Mouse (Mus musculus): ENCODE measurements around the gene Casp2. TPM values are rescaled to one million over a fixed set of nuclear protein-coding genes. Genes with fewer than 3 reads are reported as not detected.

The Casp2 gene
- polyA plus RNA-seq, 1 experiment from 2014 or later, result 26.2 TPM

GRCm38 (mm10) chr6:42247173-42247572, 17.6 kb upstream of the Casp2 start:
- no peak overlapping the region for H3K4me2 ChIP-seq
- peaks cover 9% of the 10 kb centered on the region; the same call in 1 of the 2 replicates for H3K4me1 ChIP-seq (replicated peaks)
- WGBS, result 14% methylated on average over 8 of the region's 8 CpGs
- no peak for ATAC-seq (replicated peaks; ENCODE audit: insufficient number of reproducible peaks, insufficient read depth, low FRiP score, low read depth)
- no peaks in the 10 kb centered on the region for H3K36me3 ChIP-seq
- H3K4me3 ChIP-seq, result no peak overlapping the region
- no peak overlapping the region for H3K27ac ChIP-seq
- H3K9ac ChIP-seq, result no peak overlapping the region
- peaks cover 8% of the 10 kb centered on the region for H3K27me3 ChIP-seq
- no peaks in the 10 kb centered on the region for H3K9me3 ChIP-seq (replicated peaks)

- WGBS, result 85% methylated on average over 1 of the region's 1 CpGs
- Histone ChIP-seq H3K9ac (no peak overlapping the region), H3K4me2 (no peak overlapping the region), H3K4me1 (replicated peaks) (peaks cover 9% of the 10 kb centered on the region; the same call in 1 of the 2 replicates), H3K27ac (no peak overlapping the region), H3K4me3 (no peak overlapping the region), H3K36me3 (no peaks in the 10 kb centered on the region), H3K9me3 (replicated peaks) (no peaks in the 10 kb centered on the region), H3K27me3 (peaks cover 8% of the 10 kb centered on the region)
- ATAC-seq (replicated peaks; ENCODE audit: insufficient number of reproducible peaks, insufficient read depth, low FRiP score, low read depth), result no peak
Observed at GRCm38 (mm10) chr6:42247981-42248380, 16.8 kb upstream of the Casp2 start.

- Histone ChIP-seq H3K4me3 (no peak overlapping the region), H3K9ac (no peak overlapping the region), H3K4me1 (replicated peaks) (no peaks in the 10 kb centered on the region), H3K27ac (no peak overlapping the region), H3K9me3 (replicated peaks) (no peaks in the 10 kb centered on the region), H3K36me3 (no peaks in the 10 kb centered on the region), H3K4me2 (no peak overlapping the region), H3K27me3 (peaks cover 6% of the 10 kb centered on the region)
- no peak for ATAC-seq (replicated peaks; ENCODE audit: insufficient number of reproducible peaks, insufficient read depth, low FRiP score, low read depth)
- 77% methylated on average over 4 of the region's 4 CpGs for WGBS
Observed at GRCm38 (mm10) chr6:42251791-42252190, 13.0 kb upstream of the Casp2 start.

GRCm38 (mm10) chr6:42253103-42253502, 11.7 kb upstream of the Casp2 start:
- Histone ChIP-seq H3K4me3 (no peak overlapping the region), H3K27ac (no peak overlapping the region), H3K36me3 (no peaks in the 10 kb centered on the region), H3K27me3 (no peaks in the 10 kb centered on the region), H3K4me1 (replicated peaks) (0 out of 2 replicates have a peak, but pooled peaks cover 2% of the 10 kb centered on the region), H3K9me3 (replicated peaks) (no peaks in the 10 kb centered on the region), H3K9ac (no peak overlapping the region), H3K4me2 (no peak overlapping the region)
- no peak for ATAC-seq (replicated peaks; ENCODE audit: insufficient number of reproducible peaks, insufficient read depth, low FRiP score, low read depth)
- WGBS, result 65% methylated on average over 2 of the region's 2 CpGs

- Histone ChIP-seq H3K27me3 (no peaks in the 10 kb centered on the region), H3K4me1 (replicated peaks) (0 out of 2 replicates have a peak, but pooled peaks cover 2% of the 10 kb centered on the region), H3K4me2 (0 out of 2 replicates have a peak overlapping the region, but pooled peaks have one; percentile 25), H3K9me3 (replicated peaks) (no peaks in the 10 kb centered on the region), H3K36me3 (no peaks in the 10 kb centered on the region), H3K27ac (no peak overlapping the region), H3K9ac (no peak overlapping the region), H3K4me3 (no peak overlapping the region)
- WGBS, result 19% methylated on average over 11 of the region's 11 CpGs
- no peak for ATAC-seq (replicated peaks; ENCODE audit: insufficient number of reproducible peaks, insufficient read depth, low FRiP score, low read depth)
Observed at GRCm38 (mm10) chr6:42257303-42257863, 7.4 kb upstream of the Casp2 start.

GRCm38 (mm10) chr6:42260430-42260829, 4.4 kb upstream of the Casp2 start:
- H3K9ac ChIP-seq, result no peak overlapping the region
- H3K36me3 ChIP-seq, result no peaks in the 10 kb centered on the region
- 45% methylated on average over 6 of the region's 6 CpGs for WGBS
- no peak overlapping the region for H3K4me2 ChIP-seq
- no peaks in the 10 kb centered on the region for H3K27me3 ChIP-seq
- H3K4me1 ChIP-seq (replicated peaks), result peaks cover 6% of the 10 kb centered on the region; the same call in 1 of the 2 replicates
- no peak overlapping the region for H3K4me3 ChIP-seq
- no peak for ATAC-seq (replicated peaks; ENCODE audit: insufficient number of reproducible peaks, insufficient read depth, low FRiP score, low read depth)
- H3K9me3 ChIP-seq (replicated peaks), result no peaks in the 10 kb centered on the region
- H3K27ac ChIP-seq, result no peak overlapping the region

- no peak within 1 kb of the TSS for H3K27ac ChIP-seq
- no peak within 1 kb of the TSS for H3K9ac ChIP-seq
- peak within 1 kb of the TSS; percentile 8; the same call in 1 of the 2 replicates for H3K4me3 ChIP-seq
- H3K27me3 ChIP-seq, result no peaks in the 10 kb centered on the region
- H3K4me2 ChIP-seq, result peak within 1 kb of the TSS; percentile 28
- WGBS, result 17% methylated on average over 20 of the region's 20 CpGs
- peaks cover 12% of the 10 kb centered on the region; the same call in 1 of the 2 replicates for H3K4me1 ChIP-seq (replicated peaks)
- no peaks in the 10 kb centered on the region for H3K9me3 ChIP-seq (replicated peaks)
- ATAC-seq (replicated peaks; ENCODE audit: insufficient number of reproducible peaks, insufficient read depth, low FRiP score, low read depth), result no peak
- no peaks in the 10 kb centered on the region for H3K36me3 ChIP-seq
Observed at GRCm38 (mm10) chr6:42261524-42262170, 3.1 kb upstream of the Casp2 start, which contains the start of gene Tmem139. Gene Tmem139, plus strand, starts transcription at chr6:42261970.

- Histone ChIP-seq H3K4me3 (peak overlapping the region; percentile 87), H3K36me3 (peaks cover 29% of the 10 kb centered on the region), H3K4me1 (replicated peaks) (peaks cover 13% of the 10 kb centered on the region), H3K27ac (peak overlapping the region; percentile 93), H3K9ac (peak overlapping the region; percentile 94), H3K27me3 (no peaks in the 10 kb centered on the region), H3K9me3 (replicated peaks) (no peaks in the 10 kb centered on the region), H3K4me2 (peak overlapping the region; percentile 81)
- WGBS, result under 1% methylated on average over 21 of the region's 21 CpGs
- ATAC-seq (replicated peaks; ENCODE audit: insufficient number of reproducible peaks, insufficient read depth, low FRiP score, low read depth), result no peak
Observed at GRCm38 (mm10) chr6:42265391-42266330, 876 bp downstream of the Casp2 start.

GRCm38 (mm10) chr6:42270817-42271216, 6.0 kb downstream of the Casp2 start:
- Histone ChIP-seq H3K4me2 (no peak overlapping the region), H3K4me1 (replicated peaks) (peaks cover 11% of the 10 kb centered on the region), H3K27ac (peak overlapping the region; percentile 27; the same call in 1 of the 2 replicates), H3K27me3 (no peaks in the 10 kb centered on the region), H3K36me3 (peaks cover 65% of the 10 kb centered on the region), H3K9me3 (replicated peaks) (no peaks in the 10 kb centered on the region), H3K4me3 (no peak overlapping the region), H3K9ac (no peak overlapping the region)
- no peak for ATAC-seq (replicated peaks; ENCODE audit: insufficient number of reproducible peaks, insufficient read depth, low FRiP score, low read depth)

GRCm38 (mm10) chr6:42276151-42276550, 11.4 kb downstream of the Casp2 start:
- Histone ChIP-seq H3K4me3 (no peak overlapping the region), H3K36me3 (peaks cover 81% of the 10 kb centered on the region), H3K9ac (no peak overlapping the region), H3K27ac (no peak overlapping the region), H3K9me3 (replicated peaks) (no peaks in the 10 kb centered on the region), H3K4me2 (no peak overlapping the region), H3K4me1 (replicated peaks) (no peaks in the 10 kb centered on the region; the same call in 1 of the 2 replicates), H3K27me3 (no peaks in the 10 kb centered on the region)
- 54% methylated on average over 2 of the region's 2 CpGs for WGBS
- no peak for ATAC-seq (replicated peaks; ENCODE audit: insufficient number of reproducible peaks, insufficient read depth, low FRiP score, low read depth)
